Mouse (Mus musculus) midbrain, embryonic 10.5 days (tissue): ENCODE data around the gene 4930404N11Rik. TPM values are rescaled to one million over a fixed set of nuclear protein-coding genes. Genes with fewer than 3 reads are reported as not detected.

Experiments
- DNase-seq: peaks from one replicate; pipeline ENCODE4 v3.0.0-alpha.2; 2017; ENCODE audit warnings: low spot score
- H3K27ac ChIP-seq: fragments of 300-500 bp; sonication (generic); replicated peaks from 2 replicates; pipeline ENCODE4 v1.5.1; 2016; ENCODE audit warnings: mild to moderate bottlenecking
- H3K27me3 ChIP-seq: fragments of 300-500 bp; sonication (generic); 2 replicates; pipeline ENCODE4 v1.6.1; 2016; ENCODE audit warnings: low read depth, mild to moderate bottlenecking; ENCODE audit not compliant: poor library complexity, severe bottlenecking
- H3K36me3 ChIP-seq: fragments of 300-500 bp; sonication (generic); 2 replicates; pipeline ENCODE4 v1.6.1; 2016; ENCODE audit warnings: mild to moderate bottlenecking, moderate library complexity
- H3K4me1 ChIP-seq: fragments of 300-500 bp; sonication (generic); 2 replicates; pipeline ENCODE4 v1.6.1; 2016
- H3K4me3 ChIP-seq: fragments of 300-500 bp; sonication (generic); 2 replicates; pipeline ENCODE4 v1.5.1; 2016; ENCODE audit warnings: mild to moderate bottlenecking, moderate library complexity
- H3K9me3 ChIP-seq: fragments of 300-500 bp; sonication (generic); replicated peaks from 2 replicates; pipeline ENCODE4 v1.6.1; 2016; ENCODE audit warnings: mild to moderate bottlenecking
- WGBS: fragments of 180-500 bp; shearing (Covaris S2); methylation state at CpG from one replicate; pipeline ENCODE4 v1.1.7; 2016; 5-methylcytosine and 5-hydroxymethylcytosine counted together
- polyA plus RNA-seq: library from polyadenylated mRNA; unstranded; fragments of >200 nt; fragmentation: Nextera tagmentation; extraction: Ambion mirVana; gene quantifications from 2 replicates; pipeline ENCODE4 v1.2.1, GENCODE M21; 2016

Gene 4930404N11Rik
- polyA plus RNA-seq, 1 experiment from 2014 or later = 0.38 TPM

- no peak overlapping the region for H3K27ac ChIP-seq
- peaks cover 91% of the 10 kb centered on the region for H3K27me3 ChIP-seq
- DNase-seq = peak; percentile 75
- H3K36me3 ChIP-seq = peaks cover 15% of the 10 kb centered on the region
- no peaks in the 10 kb centered on the region for H3K9me3 ChIP-seq
- H3K4me1 ChIP-seq = peaks cover 22% of the 10 kb centered on the region
- no peak overlapping the region for H3K4me3 ChIP-seq
- 36% methylated on average over 16 of the region's 16 CpGs for WGBS
Observed at GRCm38 (mm10) chr10:81341333-81341949, 24.2 kb downstream of the 4930404N11Rik start.

- Histone ChIP-seq H3K4me3 (no peak overlapping the region), H3K9me3 (no peaks in the 10 kb centered on the region), H3K4me1 (peaks cover 23% of the 10 kb centered on the region), H3K27me3 (peaks cover 85% of the 10 kb centered on the region), H3K27ac (no peak overlapping the region), H3K36me3 (peaks cover 8% of the 10 kb centered on the region)
- DNase-seq = no peak
- 39% methylated on average over 17 of the region's 17 CpGs for WGBS
Observed at GRCm38 (mm10) chr10:81340551-81341332, 24.9 kb downstream of the 4930404N11Rik start.

GRCm38 (mm10) chr10:81336558-81336957, 29.1 kb downstream of the 4930404N11Rik start:
- no peaks in the 10 kb centered on the region for H3K9me3 ChIP-seq
- no peak for DNase-seq
- peaks cover 80% of the 10 kb centered on the region for H3K27me3 ChIP-seq
- no peak overlapping the region for H3K4me3 ChIP-seq
- H3K4me1 ChIP-seq = peaks cover 42% of the 10 kb centered on the region
- WGBS = 96% methylated on average over 4 of the region's 4 CpGs
- no peaks in the 10 kb centered on the region for H3K36me3 ChIP-seq
- peak overlapping the region; percentile 86; the same call in 1 of the 2 replicates for H3K27ac ChIP-seq

GRCm38 (mm10) chr10:81335393-81336340, 29.9 kb downstream of the 4930404N11Rik start:
- WGBS = 37% methylated on average over 19 of the region's 19 CpGs
- H3K4me1 ChIP-seq = peaks cover 41% of the 10 kb centered on the region
- peaks cover 77% of the 10 kb centered on the region for H3K27me3 ChIP-seq
- peak overlapping the region; percentile 37 for H3K4me3 ChIP-seq
- peak; percentile 68 for DNase-seq
- peak overlapping the region; percentile 86 for H3K27ac ChIP-seq
- H3K36me3 ChIP-seq = no peaks in the 10 kb centered on the region
- no peaks in the 10 kb centered on the region for H3K9me3 ChIP-seq

- H3K4me3 ChIP-seq = no peak overlapping the region; the same call in 1 of the 2 replicates
- WGBS = 62% methylated on average over 11 of the region's 11 CpGs
- H3K27me3 ChIP-seq = peaks cover 76% of the 10 kb centered on the region
- no peak for DNase-seq
- 0 out of 2 replicates have a peak, but pooled peaks cover 1% of the 10 kb centered on the region for H3K36me3 ChIP-seq
- H3K4me1 ChIP-seq = peaks cover 47% of the 10 kb centered on the region
- H3K27ac ChIP-seq = peak overlapping the region; percentile 86
- no peaks in the 10 kb centered on the region for H3K9me3 ChIP-seq
Observed at GRCm38 (mm10) chr10:81334324-81334723, 31.3 kb downstream of the 4930404N11Rik start.

- DNase-seq = no peak
- WGBS = 13% methylated on average over 29 of the region's 29 CpGs
- H3K9me3 ChIP-seq = no peaks in the 10 kb centered on the region
- H3K4me1 ChIP-seq = peaks cover 62% of the 10 kb centered on the region
- H3K27me3 ChIP-seq = peaks cover 60% of the 10 kb centered on the region
- peaks cover 16% of the 10 kb centered on the region for H3K36me3 ChIP-seq
- H3K4me3 ChIP-seq = peak overlapping the region; percentile 36
- H3K27ac ChIP-seq = peak overlapping the region; percentile 61
Observed at GRCm38 (mm10) chr10:81332277-81332676, 33.3 kb downstream of the 4930404N11Rik start.

- Histone ChIP-seq H3K4me3 (no peak overlapping the region), H3K36me3 (peaks cover 39% of the 10 kb centered on the region), H3K4me1 (peaks cover 52% of the 10 kb centered on the region), H3K27me3 (peaks cover 47% of the 10 kb centered on the region), H3K27ac (peak overlapping the region; percentile 33; the same call in 1 of the 2 replicates), H3K9me3 (no peaks in the 10 kb centered on the region)
- DNase-seq = no peak
- WGBS = 71% methylated on average over 4 of the region's 4 CpGs
Observed at GRCm38 (mm10) chr10:81330007-81330406, 35.6 kb downstream of the 4930404N11Rik start.

GRCm38 (mm10) chr10:81329194-81329975, 36.2 kb downstream of the 4930404N11Rik start:
- WGBS = 79% methylated on average over 10 of the region's 10 CpGs
- Histone ChIP-seq H3K36me3 (peaks cover 45% of the 10 kb centered on the region), H3K4me1 (peaks cover 45% of the 10 kb centered on the region), H3K27me3 (peaks cover 41% of the 10 kb centered on the region), H3K9me3 (no peaks in the 10 kb centered on the region), H3K27ac (peak overlapping the region; percentile 33; the same call in 1 of the 2 replicates), H3K4me3 (0 out of 2 replicates have a peak overlapping the region, but pooled peaks have one; percentile 1)
- DNase-seq = no peak

GRCm38 (mm10) chr10:81328386-81328785, 37.2 kb downstream of the 4930404N11Rik start, which contains the start of gene Tbxa2r:
Gene Tbxa2r, plus strand, starts transcription at chr10:81328731.
- Histone ChIP-seq H3K36me3 (peaks cover 55% of the 10 kb centered on the region), H3K4me1 (peaks cover 42% of the 10 kb centered on the region), H3K4me3 (peak within 1 kb of the TSS; percentile 11; the same call in 1 of the 2 replicates), H3K27me3 (peaks cover 32% of the 10 kb centered on the region), H3K27ac (peak within 1 kb of the TSS; percentile 47), H3K9me3 (no peaks in the 10 kb centered on the region)
- no peak for DNase-seq
- 26% methylated on average over 10 of the region's 10 CpGs for WGBS

- peak overlapping the region; percentile 47 for H3K27ac ChIP-seq
- no peak for DNase-seq
- peak overlapping the region; percentile 11; the same call in 1 of the 2 replicates for H3K4me3 ChIP-seq
- H3K9me3 ChIP-seq = no peaks in the 10 kb centered on the region
- H3K27me3 ChIP-seq = peaks cover 28% of the 10 kb centered on the region
- H3K36me3 ChIP-seq = peaks cover 60% of the 10 kb centered on the region
- 58% methylated on average over 2 of the region's 2 CpGs for WGBS
- peaks cover 40% of the 10 kb centered on the region for H3K4me1 ChIP-seq
Observed at GRCm38 (mm10) chr10:81327959-81328358, 37.7 kb downstream of the 4930404N11Rik start.

- no peaks in the 10 kb centered on the region for H3K9me3 ChIP-seq
- DNase-seq = no peak
- H3K27ac ChIP-seq = no peak overlapping the region; the same call in 1 of the 2 replicates
- H3K4me1 ChIP-seq = peaks cover 40% of the 10 kb centered on the region
- peaks cover 69% of the 10 kb centered on the region for H3K36me3 ChIP-seq
- 81% methylated on average over 6 of the region's 6 CpGs for WGBS
- H3K4me3 ChIP-seq = no peak overlapping the region
- peaks cover 17% of the 10 kb centered on the region for H3K27me3 ChIP-seq
Observed at GRCm38 (mm10) chr10:81326858-81327257, 38.8 kb downstream of the 4930404N11Rik start.
